Mouse (Mus musculus) stomach, embryonic 14.5 days (tissue): ENCODE results near the gene Klrb1c. TPM values are rescaled to one million over a fixed set of nuclear protein-coding genes. Genes with fewer than 3 reads are reported as not detected.
"Not testable (repeated sequence)": the region's sequence is repeated elsewhere in the genome, so short reads cannot be mapped to it uniquely, and the experiment has no call there.

ENCODE experiments used
- ATAC-seq: fragments of 200-750 bp; cut with Nextera tagmentation; 2 replicates; pipeline ENCODE4 v1.8.0; 2017; ENCODE audit warnings: low read depth, moderate TSS enrichment; ENCODE audit not compliant: insufficient number of reproducible peaks, insufficient read depth, low FRiP score
- H3K27ac ChIP-seq: fragments of 300-500 bp; sonication (generic); 2 replicates; pipeline ENCODE4 v1.5.1; 2014; ENCODE audit warnings: mild to moderate bottlenecking, low read length, moderate library complexity, mixed read lengths
- H3K27me3 ChIP-seq: fragments of 300-500 bp; sonication (generic); 2 replicates; pipeline ENCODE4 v1.6.1; 2014; ENCODE audit warnings: low read length, control low read depth, mixed read lengths; ENCODE audit not compliant: control insufficient read depth, insufficient read depth
- H3K36me3 ChIP-seq: fragments of 300-500 bp; sonication (generic); 2 replicates; pipeline ENCODE4 v1.6.1; 2014; ENCODE audit warnings: mild to moderate bottlenecking, control low read depth, low read length, moderate library complexity, mixed read lengths; ENCODE audit not compliant: control insufficient read depth, insufficient read depth
- H3K4me1 ChIP-seq: fragments of 300-500 bp; sonication (generic); 2 replicates; pipeline ENCODE4 v1.6.1; 2014; ENCODE audit warnings: low read length, control low read depth, mixed read lengths; ENCODE audit not compliant: control insufficient read depth, insufficient read depth
- H3K4me2 ChIP-seq: fragments of 300-500 bp; sonication (generic); replicated peaks from 2 replicates; pipeline ENCODE4 v1.6.1; 2014; ENCODE audit warnings: low read depth, low read length, control low read depth
- H3K4me3 ChIP-seq: fragments of 300-500 bp; sonication (generic); 2 replicates; pipeline ENCODE4 v1.5.1; 2014; ENCODE audit warnings: low read depth, low read length, control low read depth
- H3K9ac ChIP-seq: fragments of 300-500 bp; sonication (generic); replicated peaks from 2 replicates; pipeline ENCODE4 v1.6.1; 2014; ENCODE audit warnings: low read depth, mild to moderate bottlenecking, control low read depth, low read length, moderate library complexity, mixed read lengths
- H3K9me3 ChIP-seq: fragments of 300-500 bp; sonication (generic); 2 replicates; pipeline ENCODE4 v1.6.1; 2016; ENCODE audit warnings: low read depth, low read length, control low read depth; ENCODE audit not compliant: control insufficient read depth
- WGBS: fragments of 180-500 bp; shearing (Covaris S2); extraction: QIAGEN DNeasy Blood & Tissue Kit; methylation state at CpG from one replicate; pipeline ENCODE4 v1.1.7; 2014; 5-methylcytosine and 5-hydroxymethylcytosine counted together
- polyA plus RNA-seq: library from polyadenylated mRNA; unstranded; fragments of >200 nt; fragmentation: Nextera tagmentation; extraction: Ambion mirVana; gene quantifications from 2 replicates; pipeline ENCODE4 v1.2.1, GENCODE M21; 2014

Gene Klrb1c
- polyA plus RNA-seq, 1 experiment from 2014 or later, result not detected

DNA sequence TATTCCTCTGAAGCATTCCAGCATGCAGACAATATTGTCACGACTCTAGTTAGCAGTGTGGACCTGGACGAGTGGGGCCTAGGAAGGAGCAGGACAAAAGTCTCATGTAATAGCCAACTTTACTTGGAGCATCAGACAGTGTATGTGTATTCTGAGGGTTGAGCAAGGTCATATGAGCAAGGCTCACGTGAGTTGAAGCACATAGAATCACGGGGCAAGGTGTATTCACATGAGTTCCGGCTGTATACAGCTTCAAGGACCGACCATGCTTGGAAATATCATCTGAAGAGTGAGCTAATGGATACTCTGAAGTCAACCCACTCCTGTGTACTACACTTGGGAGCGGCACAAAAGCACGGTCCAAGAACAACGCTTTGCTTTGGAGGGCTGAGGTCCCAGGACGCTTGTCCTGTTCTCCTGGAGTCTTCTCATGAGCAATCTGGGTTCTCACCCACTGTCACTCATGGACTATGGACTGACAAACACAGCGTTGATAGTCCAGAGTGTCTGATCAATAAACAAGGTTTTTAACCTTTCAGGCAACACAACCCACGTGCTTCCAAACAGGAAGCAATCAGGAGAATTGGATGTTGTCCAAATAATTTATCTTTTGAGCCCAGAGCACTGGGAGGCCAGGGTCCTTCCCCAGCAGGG, 34.1 kb downstream of the Klrb1c start:
- H3K4me2 ChIP-seq, H3K9me3 ChIP-seq, H3K36me3 ChIP-seq, H3K4me1 ChIP-seq, H3K27ac ChIP-seq, H3K27me3 ChIP-seq, H3K9ac ChIP-seq, H3K4me3 ChIP-seq: not testable (repeated sequence)
- WGBS, result 68% methylated on average over 12 of the region's 12 CpGs
- ATAC-seq, result 0 out of 2 replicates have a peak, but pooled peaks have one; percentile 19

DNA sequence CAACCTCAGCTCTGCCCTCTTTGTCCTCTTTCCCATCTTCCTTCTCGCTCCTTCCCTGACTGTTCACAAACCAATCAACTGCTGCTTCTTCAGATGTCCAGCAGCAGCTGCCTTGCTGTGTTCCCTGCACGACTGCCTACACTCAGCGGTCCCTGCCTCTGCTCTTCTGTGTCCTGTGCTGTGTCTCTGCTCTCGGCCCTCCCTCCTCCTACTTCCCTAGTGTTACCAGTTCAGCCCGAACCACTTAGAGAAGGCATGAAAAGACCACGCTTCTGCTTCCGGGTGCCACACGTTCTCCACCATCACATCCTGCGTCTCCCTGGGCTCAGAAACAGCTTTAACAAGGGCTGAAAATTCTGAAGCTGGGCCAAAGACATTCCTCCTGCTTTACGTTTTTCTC, 34.8 kb downstream of the Klrb1c start:
- Histone ChIP-seq H3K4me2 (0 out of 2 replicates have a peak overlapping the region, but pooled peaks have one; percentile 7), H3K27ac (peak overlapping the region; percentile 55; the same call in 1 of the 2 replicates)
- not testable (repeated sequence) for H3K4me1 ChIP-seq, H3K9ac ChIP-seq, H3K9me3 ChIP-seq, H3K36me3 ChIP-seq, H3K4me3 ChIP-seq, H3K27me3 ChIP-seq
- WGBS, result 36% methylated on average over 10 of the region's 10 CpGs
- ATAC-seq, result peak; percentile 65; the same call in 1 of the 2 replicates

DNA sequence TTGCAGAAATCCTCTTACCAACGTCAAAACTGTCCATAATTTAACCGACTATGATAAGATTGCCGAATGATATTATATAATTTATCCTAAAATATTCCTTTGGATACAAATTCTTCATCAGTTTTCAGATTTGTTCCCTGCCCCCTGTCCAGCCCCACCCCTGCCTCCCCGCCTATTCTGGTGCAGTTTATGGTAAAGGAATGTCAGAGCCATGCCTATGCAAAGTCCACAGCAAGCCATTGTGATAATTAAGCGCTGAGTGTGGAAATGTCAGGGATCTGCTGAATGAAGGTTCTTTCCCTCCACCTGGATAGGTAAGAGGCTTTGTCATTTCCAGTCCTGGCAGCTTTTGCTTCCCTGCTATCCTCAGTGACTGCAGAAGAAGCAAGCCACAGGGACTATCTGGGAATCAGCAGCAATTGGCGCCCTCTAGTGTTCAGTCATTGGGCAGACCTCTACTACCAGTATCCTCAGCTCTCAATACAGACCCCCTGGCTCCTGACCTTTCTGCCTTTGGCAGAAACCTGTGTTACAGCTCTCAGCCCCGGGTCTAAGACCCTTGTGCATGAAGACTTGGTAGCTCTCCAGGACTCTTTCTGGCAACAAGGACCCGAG, 35.3 kb downstream of the Klrb1c start:
- H3K27ac ChIP-seq, H3K9ac ChIP-seq, H3K4me1 ChIP-seq, H3K27me3 ChIP-seq, H3K36me3 ChIP-seq, H3K9me3 ChIP-seq, H3K4me3 ChIP-seq: not testable (repeated sequence)
- ATAC-seq, result peak; percentile 74; the same call in 1 of the 2 replicates
- H3K4me2 ChIP-seq, result 0 out of 2 replicates have a peak overlapping the region, but pooled peaks have one; percentile 7
- 33% methylated on average over 7 of the region's 8 CpGs for WGBS

DNA sequence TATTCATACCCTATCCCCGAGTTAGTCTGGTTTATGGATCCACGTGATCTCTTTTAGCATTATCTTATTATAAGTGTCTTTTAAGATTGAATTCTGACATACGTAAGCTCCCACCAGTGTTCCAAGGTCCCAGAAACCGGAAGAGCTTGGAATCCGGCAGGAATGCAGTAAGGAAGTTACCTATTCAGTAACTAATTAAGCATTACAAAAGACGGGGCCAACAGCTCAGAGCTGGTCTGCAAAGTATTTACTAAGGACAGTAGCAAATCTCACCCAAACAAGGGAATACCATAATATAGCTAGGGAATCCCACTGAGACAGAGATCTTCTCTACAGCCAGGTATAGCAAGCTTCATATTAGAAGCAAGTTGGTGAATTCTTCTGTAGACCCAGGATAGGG, 42.0 kb downstream of the Klrb1c start:
- not testable (repeated sequence) for ATAC-seq, H3K27me3 ChIP-seq

DNA sequence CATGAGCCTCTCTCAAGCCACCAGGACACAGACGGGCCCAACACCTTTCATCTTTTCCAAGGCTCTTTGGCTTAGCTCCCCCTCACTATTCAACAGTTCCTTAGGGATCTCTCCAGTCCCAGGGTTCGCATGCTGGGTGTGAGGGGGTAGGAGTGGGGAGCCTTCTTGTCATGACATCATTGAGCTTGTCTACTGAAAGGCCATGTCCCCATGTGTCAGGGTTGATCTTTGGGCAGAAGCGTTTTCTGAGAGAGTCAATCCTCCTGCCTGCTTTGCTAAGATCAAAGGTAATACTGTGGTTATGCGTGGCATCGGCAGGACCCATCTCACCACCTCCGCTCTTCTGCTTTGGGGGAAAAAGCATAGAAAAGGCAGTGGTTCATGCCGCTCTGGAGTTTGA, 51.6 kb downstream of the Klrb1c start:
- Histone ChIP-seq H3K9me3 (no peaks in the 10 kb centered on the region), H3K27me3 (no peaks in the 10 kb centered on the region), H3K27ac (no peak overlapping the region), H3K4me2 (no peak overlapping the region), H3K4me1 (no peaks in the 10 kb centered on the region), H3K4me3 (no peak overlapping the region), H3K36me3 (no peaks in the 10 kb centered on the region), H3K9ac (no peak overlapping the region)
- no peak for ATAC-seq
- WGBS, result 84% methylated on average over 7 of the region's 7 CpGs

More for the DNA sequence above, 42.0 kb downstream of the Klrb1c start:
- not testable (repeated sequence) for H3K36me3 ChIP-seq, H3K27ac ChIP-seq, H3K9me3 ChIP-seq, H3K4me3 ChIP-seq, H3K4me2 ChIP-seq, H3K9ac ChIP-seq, H3K4me1 ChIP-seq
- 75% methylated on average over 6 of the region's 6 CpGs for WGBS

GRCm38 (mm10) chr6:128736100-128736499, 52.9 kb downstream of the Klrb1c start:
- H3K9ac ChIP-seq, result no peak overlapping the region
- H3K4me1 ChIP-seq, result no peaks in the 10 kb centered on the region
- no peak overlapping the region for H3K4me3 ChIP-seq
- H3K27ac ChIP-seq, result no peak overlapping the region
- H3K9me3 ChIP-seq, result no peaks in the 10 kb centered on the region
- no peaks in the 10 kb centered on the region for H3K27me3 ChIP-seq
- ATAC-seq, result no peak
- H3K36me3 ChIP-seq, result no peaks in the 10 kb centered on the region
- H3K4me2 ChIP-seq, result no peak overlapping the region

- ATAC-seq, result no peak
These were observed 54.1 kb downstream of the Klrb1c start for GRCm38 (mm10) chr6:128734896-128735295.

DNA sequence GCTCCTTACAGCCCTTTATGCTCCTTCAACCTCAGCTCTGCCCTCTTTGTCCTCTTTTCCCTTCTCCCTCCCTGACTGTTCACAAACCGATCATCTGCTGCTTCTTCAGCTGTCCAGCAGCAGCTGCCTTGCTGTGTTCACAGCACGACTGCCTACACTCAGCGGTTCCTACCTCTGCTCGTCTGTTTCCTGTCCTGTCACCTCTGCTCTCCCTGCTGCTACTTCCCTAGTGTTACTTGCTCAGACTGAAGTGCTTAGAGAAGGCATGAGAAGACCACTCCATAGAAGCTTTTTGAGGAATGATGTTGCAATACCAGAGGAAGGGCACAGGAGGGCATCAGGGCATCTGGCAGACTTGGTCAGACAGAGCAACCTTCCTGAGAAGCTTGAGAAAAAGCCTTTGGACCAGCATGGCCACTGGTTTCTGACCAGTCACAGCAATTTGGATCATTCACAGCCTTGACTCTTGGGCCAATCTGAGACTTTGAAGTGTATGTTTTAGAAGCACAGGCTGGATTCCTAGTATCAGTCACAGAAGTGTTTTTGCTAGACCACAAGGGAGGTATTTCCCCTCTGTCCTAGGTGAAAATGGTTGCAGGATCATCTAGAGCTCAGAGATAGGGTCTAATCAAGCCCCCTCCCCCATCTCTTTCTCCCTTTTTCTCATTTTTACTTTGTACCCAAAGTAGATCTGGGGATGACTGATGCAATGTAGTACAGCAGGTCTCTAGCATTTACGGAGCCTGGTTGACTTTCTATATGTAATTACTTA, 54.9 kb downstream of the Klrb1c start:
- WGBS, result 61% methylated on average over 5 of the region's 5 CpGs
- Histone ChIP-seq H3K4me2 (no peak overlapping the region), H3K4me3 (no peak overlapping the region), H3K36me3 (no peaks in the 10 kb centered on the region), H3K4me1 (no peaks in the 10 kb centered on the region), H3K27me3 (no peaks in the 10 kb centered on the region), H3K27ac (no peak overlapping the region), H3K9ac (no peak overlapping the region), H3K9me3 (no peaks in the 10 kb centered on the region)
- no peak for ATAC-seq

More at GRCm38 (mm10) chr6:128734896-128735295, 54.1 kb downstream of the Klrb1c start:
- Histone ChIP-seq H3K36me3 (no peaks in the 10 kb centered on the region), H3K4me3 (no peak overlapping the region), H3K27ac (no peak overlapping the region), H3K9me3 (no peaks in the 10 kb centered on the region), H3K4me1 (no peaks in the 10 kb centered on the region), H3K9ac (no peak overlapping the region), H3K27me3 (no peaks in the 10 kb centered on the region), H3K4me2 (no peak overlapping the region)
